Mouse (Mus musculus) spleen, adult 2 months (tissue): ENCODE results near the gene Tm7sf3.

ENCODE experiments used
- CTCF ChIP-seq: fragments of 200-500 bp; IDR thresholded peaks from 2 replicates; pipeline ENCODE4 v1.5.1; 2011; ENCODE audit warnings: mild to moderate bottlenecking, inconsistent platforms; ENCODE audit not compliant: insufficient read depth, insufficient read length, insufficient replicate concordance; ENCODE audit errors: extremely low read depth
- POLR2A ChIP-seq: fragments of 200-500 bp; IDR thresholded peaks from 2 replicates; pipeline ENCODE4 v1.6.1; 2011; ENCODE audit warnings: low read depth, low read length, inconsistent platforms

DNA sequence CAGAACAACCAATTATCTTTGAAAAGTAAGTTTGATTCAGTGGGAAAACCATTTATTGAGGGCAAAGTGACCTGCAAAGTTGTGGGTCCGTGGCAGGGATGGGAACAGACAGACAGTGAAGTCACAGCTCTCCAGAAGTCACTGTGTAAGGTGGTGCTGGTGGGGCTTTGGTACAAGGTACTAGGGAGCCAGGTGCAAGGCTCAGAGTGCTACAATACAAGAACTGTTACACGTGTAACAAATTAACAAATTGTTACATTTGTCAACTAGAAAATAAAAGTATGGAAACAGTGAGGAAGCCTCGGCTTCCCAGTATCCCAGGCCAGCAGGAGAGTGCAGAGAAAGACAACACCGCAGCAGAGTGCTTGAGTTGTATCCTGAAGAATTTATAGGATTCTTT lies 31.1 kb upstream of the Tm7sf3 start:
- TF ChIP-seq POLR2A, result no peak
- TF ChIP-seq CTCF, result no peak
